Mouse (Mus musculus) central nervous system, embryonic 11.5 days (tissue): ENCODE data around the gene Bad. TPM values are rescaled to one million over a fixed set of nuclear protein-coding genes. Genes with fewer than 3 reads are reported as not detected.

Experiments
- polyA plus RNA-seq: library from polyadenylated mRNA; depleted of rRNA; stranded (reverse); fragments of >200 nt; gene quantifications from 2 replicates; pipeline ENCODE4 v1.2.3, GENCODE M21; 2012; rRNA removed

Gene Bad
- polyA plus RNA-seq = 49.7 and 58.7 TPM in 2 replicates

GRCm38 (mm10) chr19:6941372-6942248 is at the start of gene Bad:
Bad (plus strand) TSS chr19:6941861.

GRCm38 (mm10) chr19:6909507-6910289 is 32.0 kb upstream of the Bad start, which contains the start of the genes Trmt112 and Prdx5:
Trmt112 (plus strand) TSS chr19:6909698.
Prdx5 (minus strand) TSS chr19:6910106.

GRCm38 (mm10) chr19:6921647-6922567 is 19.8 kb upstream of the Bad start, which contains the start of gene Esrra:
Esrra (minus strand) TSS chr19:6921813.

GRCm38 (mm10) chr19:6925307-6925573 is 16.4 kb upstream of the Bad start, which contains the start of gene Catsperz:
Catsperz (minus strand) TSS chr19:6925380.

GRCm38 (mm10) chr19:6934195-6934977 is 7.3 kb upstream of the Bad start, which contains the start of gene Kcnk4:
Kcnk4 (minus strand) TSS chr19:6934515.

GRCm38 (mm10) chr19:6942249-6942691 is 609 bp downstream of the Bad start, which contains the start of gene Gpr137:
Gpr137 (minus strand) TSS chr19:6942480.

GRCm38 (mm10) chr19:6974211-6975205 is 32.8 kb downstream of the Bad start, which contains the start of gene Ppp1r14b:
Ppp1r14b (plus strand) TSS chr19:6974968.

GRCm38 (mm10) chr19:6975537-6976521 is 34.2 kb downstream of the Bad start, which contains the start of gene Plcb3:
Plcb3 (minus strand) TSS chr19:6976470.

GRCm38 (mm10) chr19:6980381-6981093 is 38.9 kb downstream of the Bad start, which contains the start of gene Fkbp2:
Fkbp2 (minus strand) TSS chr19:6980501.

GRCm38 (mm10) chr19:6987061-6987903 is 45.6 kb downstream of the Bad start, which contains the start of gene Vegfb:
Vegfb (minus strand) TSS chr19:6987651.

GRCm38 (mm10) chr19:6992011-6992858 is 50.6 kb downstream of the Bad start, which contains the start of gene Dnajc4:
Dnajc4 (minus strand) TSS chr19:6992572.

GRCm38 (mm10) chr19:6996006-6996405 is 54.3 kb downstream of the Bad start, which contains the start of the genes Nudt22 and Trpt1:
Nudt22 (minus strand) TSS chr19:6996117.
Trpt1 (plus strand) TSS chr19:6996131.

